Mouse (Mus musculus): ENCODE results near the gene Gucd1. TPM values are rescaled to one million over a fixed set of nuclear protein-coding genes. Genes with fewer than 3 reads are reported as not detected.

Gene Gucd1
- total and polyA plus RNA-seq, 3 experiments = 16.8 to 19.0 (median 18.0) TPM

- Histone ChIP-seq H3K9me3 (replicated peaks; ENCODE audit: low read length) (peaks cover 6% of the 10 kb centered on the region), H3K4me3 (replicated peaks in 1 of 3; ENCODE audit: low read depth in 2 of 3, low read length in 2 of 3, poor library complexity in 1 of 3) (no peak overlapping the region), H3K4me1 (ENCODE audit: control insufficient read depth in 1 of 2, insufficient read depth in 2 of 2) (peaks cover 4% of the 10 kb centered on the region in 2 experiments; a peak in 3 of 4 replicates), H3K9ac (ENCODE audit: insufficient read depth, low read depth) (no peak overlapping the region), H3K79me2 (replicated peaks; ENCODE audit: control insufficient read depth, extremely low read depth, insufficient read depth, poor library complexity, severe bottlenecking) (no peaks in the 10 kb centered on the region), H3K27ac (ENCODE audit: insufficient read depth, low read depth) (no peak overlapping the region), H3K27me3 (replicated peaks) (no peaks in the 10 kb centered on the region), H3K36me3 (replicated peaks in 1 of 2; ENCODE audit: control insufficient read depth in 1 of 2, insufficient read depth in 1 of 2, low read length in 1 of 2) (no peaks in the 10 kb centered on the region), H3K4me2 (ENCODE audit: insufficient read depth, low read depth, poor library complexity, severe bottlenecking) (no peak overlapping the region)
- in situ Hi-C loops (cut with MboI; ENCODE audit: low pct_ligation_motif_present, low pct_unique_long_range_greater_than_20kb, low sequenced_read_pairs) = no loop called here
- TF ChIP-seq KAT2A (IDR thresholded peaks at IDR 0.05; ENCODE audit: insufficient replicate concordance, low read length) (no peak), BHLHE40 (IDR thresholded peaks at IDR 0.05; ENCODE audit: low read depth, low read length) (no peak), MYC (IDR thresholded peaks at IDR 0.05; ENCODE audit: low read depth, low read length) (no peak), JUN (IDR thresholded peaks at IDR 0.05; ENCODE audit: insufficient read depth, low read depth, low read length) (no peak), USF2 (conservative IDR thresholded peaks at IDR 0.05; ENCODE audit: low read depth, low read length) (no peak), MAX (IDR thresholded peaks at IDR 0.05; ENCODE audit: low read length) (no peak), MXI1 (IDR thresholded peaks at IDR 0.05; ENCODE audit: low read depth, low read length) (no peak), MEF2A (IDR thresholded peaks at IDR 0.05; ENCODE audit: borderline replicate concordance, low read depth, low read length) (no peak), POLR2A (IDR thresholded peaks at IDR 0.05; ENCODE audit: low read depth, low read length) (no peak), ZMIZ1 (IDR thresholded peaks at IDR 0.05; ENCODE audit: low read depth, low read length) (no peak), IRF4 (IDR thresholded peaks at IDR 0.05; ENCODE audit: low read depth, low read length) (no peak), GABPA (IDR thresholded peaks at IDR 0.05; ENCODE audit: insufficient replicate concordance, low read depth, low read length) (no peak), E2F4 (IDR thresholded peaks at IDR 0.05; ENCODE audit: insufficient replicate concordance, low read depth, low read length) (no peak), TBP (conservative IDR thresholded peaks at IDR 0.05; ENCODE audit: low read depth, low read length) (no peak)
- no peak for DNase-seq (ENCODE audit: extremely low read depth)
- dilution Hi-C loops (cut with MboI; ENCODE audit: extremely low pct_ligation_motif_present, extremely low pct_unique_long_range_greater_than_20kb, low sequenced_read_pairs) = no loop called here
Observed at GRCm38 (mm10) chr10:75418747-75419146, 99.0 kb downstream of the Gucd1 start.

GRCm38 (mm10) chr10:75417363-75418042, 100.3 kb downstream of the Gucd1 start:
- peak; percentile 39 for DNase-seq (ENCODE audit: extremely low read depth)
- dilution Hi-C loops (cut with MboI; ENCODE audit: extremely low pct_ligation_motif_present, extremely low pct_unique_long_range_greater_than_20kb, low sequenced_read_pairs) = no loop called here
- no peak for TF ChIP-seq POLR2AphosphoS2 (IDR thresholded peaks at IDR 0.05; ENCODE audit: low read depth, low read length)
- peak; percentile 57 for TF ChIP-seq SMC3 (IDR thresholded peaks at IDR 0.05; ENCODE audit: low read depth, low read length)
- TF ChIP-seq CTCF (conservative IDR thresholded peaks at IDR 0.05 in 1 of 2, IDR thresholded peaks at IDR 0.05 in 1 of 2; ENCODE audit: low read depth in 2 of 2, low read length in 2 of 2) = peak in 1 of 2 experiments; percentile 54; a peak in 2 of 4 replicates
- peak; percentile 35 for TF ChIP-seq RAD21 (IDR thresholded peaks at IDR 0.05; ENCODE audit: low read depth, low read length)
- no peak for TF ChIP-seq HCFC1 (IDR thresholded peaks at IDR 0.05; ENCODE audit: low read depth, low read length)
- no peak for TF ChIP-seq RCOR1 (conservative IDR thresholded peaks at IDR 0.05; ENCODE audit: low read depth, low read length)

More at GRCm38 (mm10) chr10:75417363-75418042, 100.3 kb downstream of the Gucd1 start:
- H3K36me3 ChIP-seq (replicated peaks in 1 of 2; ENCODE audit: control insufficient read depth in 1 of 2, insufficient read depth in 1 of 2, low read length in 1 of 2) = no peaks in the 10 kb centered on the region
- in situ Hi-C loops (cut with MboI; ENCODE audit: low pct_ligation_motif_present, low pct_unique_long_range_greater_than_20kb, low sequenced_read_pairs) = no loop called here
- no peaks in the 10 kb centered on the region for H3K79me2 ChIP-seq (replicated peaks; ENCODE audit: control insufficient read depth, extremely low read depth, insufficient read depth, poor library complexity, severe bottlenecking)
- H3K27ac ChIP-seq (ENCODE audit: insufficient read depth, low read depth) = no peak overlapping the region
- peaks cover 4 to 9% of the 10 kb centered on the region in 2 experiments for H3K4me1 ChIP-seq (ENCODE audit: control insufficient read depth in 1 of 2, insufficient read depth in 2 of 2)
- H3K4me2 ChIP-seq (ENCODE audit: insufficient read depth, low read depth, poor library complexity, severe bottlenecking) = no peak overlapping the region
- H3K27me3 ChIP-seq (replicated peaks) = no peaks in the 10 kb centered on the region
- no peak overlapping the region for H3K4me3 ChIP-seq (replicated peaks in 1 of 3; ENCODE audit: low read depth in 2 of 3, low read length in 2 of 3, poor library complexity in 1 of 3)
- no peak overlapping the region for H3K9ac ChIP-seq (ENCODE audit: insufficient read depth, low read depth)
- no peaks in the 10 kb centered on the region for H3K9me3 ChIP-seq (replicated peaks; ENCODE audit: low read length)

Data from CH12.LX (cell line).